Mouse (Mus musculus): ENCODE data around the gene Plppr3. TPM values are rescaled to one million over a fixed set of nuclear protein-coding genes. Genes with fewer than 3 reads are reported as not detected.

Gene Plppr3
- polyA plus RNA-seq, 1 experiment from 2014 or later = 6.2 TPM

DNA sequence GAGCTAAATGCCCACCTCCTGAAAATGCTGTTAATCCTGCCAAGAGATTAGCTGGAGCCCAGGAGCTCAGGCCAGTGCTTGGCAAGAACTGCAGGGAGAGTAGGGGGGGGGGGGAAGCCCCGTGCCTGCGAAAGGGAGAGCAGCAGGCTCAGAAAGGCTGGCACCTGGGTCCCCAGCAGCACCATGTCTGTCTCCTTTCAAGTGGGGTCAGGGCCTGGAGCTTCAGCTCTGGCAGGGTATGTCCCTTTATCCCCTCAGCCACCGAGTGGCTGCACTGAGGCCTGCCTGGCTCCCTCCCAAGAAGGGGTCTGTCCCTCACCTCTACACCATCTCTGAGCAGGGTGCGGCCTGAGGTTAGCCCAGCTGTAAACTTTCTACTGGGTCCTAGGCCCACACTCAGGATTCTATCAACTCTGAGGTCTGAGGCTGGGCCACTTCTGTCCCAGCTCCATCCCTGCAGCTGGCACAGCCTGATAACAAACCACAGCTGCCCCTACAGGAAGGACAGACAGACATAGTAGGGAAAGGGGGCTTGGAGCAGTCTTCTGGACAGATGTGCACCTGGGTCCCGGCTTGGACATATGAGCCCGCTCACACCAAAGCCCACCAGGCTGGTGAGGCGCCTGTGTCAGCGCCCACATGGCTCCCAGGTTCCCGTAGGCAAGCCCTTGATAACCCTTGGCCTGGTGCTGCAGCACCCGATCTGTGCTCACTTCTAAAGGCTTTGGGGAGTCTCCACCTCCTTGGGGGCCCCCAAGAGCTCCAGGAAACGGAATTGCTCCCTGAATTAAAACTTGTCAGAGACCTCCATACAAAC lies 39.9 kb upstream of the Plppr3 start:
- Histone ChIP-seq H3K9ac (ENCODE audit: low read depth, low read length) (no peak overlapping the region), H3K27ac (ENCODE audit: low read depth, low read length) (no peak overlapping the region), H3K4me1 (replicated peaks; ENCODE audit: control insufficient read depth, insufficient read depth, low read length) (0 out of 2 replicates have a peak, but pooled peaks cover 7% of the 10 kb centered on the region), H3K36me3 (ENCODE audit: control insufficient read depth, insufficient read depth) (peaks cover 7% of the 10 kb centered on the region), H3K4me3 (ENCODE audit: low read depth, low read length) (no peak overlapping the region), H3K4me2 (replicated peaks; ENCODE audit: low read depth) (0 out of 2 replicates have a peak overlapping the region, but pooled peaks have one; percentile 6), H3K9me3 (ENCODE audit: control insufficient read depth) (no peaks in the 10 kb centered on the region), H3K27me3 (replicated peaks; ENCODE audit: control insufficient read depth, insufficient read depth, low read length) (peaks cover 12% of the 10 kb centered on the region)
- no peak for TF ChIP-seq CTCF (IDR thresholded peaks at IDR 0.05; ENCODE audit: low read depth)
- whole genome bisulfite sequencing = 65% methylated on average over 9 of the region's 11 CpGs
- no peak for ATAC-seq

DNA sequence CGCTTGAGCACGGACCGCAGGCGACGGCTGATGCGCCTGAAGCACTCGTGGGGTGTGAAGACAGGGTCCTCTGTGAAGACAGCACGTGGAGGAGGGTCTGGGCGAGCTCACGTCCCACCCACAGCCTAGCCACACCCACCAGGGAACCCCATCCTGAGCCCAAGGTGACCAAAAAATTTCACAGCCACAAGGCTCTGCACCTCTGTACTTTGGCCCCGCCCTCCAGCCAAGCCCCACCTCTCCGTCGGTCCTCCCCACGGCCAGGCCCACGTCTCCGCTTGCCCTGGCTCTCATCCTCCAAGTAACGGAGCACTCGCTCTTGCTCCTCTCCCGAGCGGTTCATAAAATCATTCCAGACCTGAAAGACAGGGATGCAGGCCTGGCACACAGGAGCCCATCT lies 38.0 kb upstream of the Plppr3 start:
- no peak overlapping the region for H3K4me2 ChIP-seq (replicated peaks; ENCODE audit: low read depth)
- H3K4me1 ChIP-seq (replicated peaks; ENCODE audit: control insufficient read depth, insufficient read depth, low read length) = 0 out of 2 replicates have a peak, but pooled peaks cover 7% of the 10 kb centered on the region
- H3K9ac ChIP-seq (ENCODE audit: low read depth, low read length) = no peak overlapping the region
- peaks cover 7% of the 10 kb centered on the region for H3K36me3 ChIP-seq (ENCODE audit: control insufficient read depth, insufficient read depth)
- no peak overlapping the region for H3K4me3 ChIP-seq (ENCODE audit: low read depth, low read length)
- no peaks in the 10 kb centered on the region for H3K9me3 ChIP-seq (ENCODE audit: control insufficient read depth)
- no peak for ATAC-seq
- no peak overlapping the region for H3K27ac ChIP-seq (ENCODE audit: low read depth, low read length)
- no peak for TF ChIP-seq CTCF (IDR thresholded peaks at IDR 0.05; ENCODE audit: low read depth)
- 75% methylated on average over 20 of the region's 20 CpGs for WGBS
- H3K27me3 ChIP-seq (replicated peaks; ENCODE audit: control insufficient read depth, insufficient read depth, low read length) = no peaks in the 10 kb centered on the region

DNA sequence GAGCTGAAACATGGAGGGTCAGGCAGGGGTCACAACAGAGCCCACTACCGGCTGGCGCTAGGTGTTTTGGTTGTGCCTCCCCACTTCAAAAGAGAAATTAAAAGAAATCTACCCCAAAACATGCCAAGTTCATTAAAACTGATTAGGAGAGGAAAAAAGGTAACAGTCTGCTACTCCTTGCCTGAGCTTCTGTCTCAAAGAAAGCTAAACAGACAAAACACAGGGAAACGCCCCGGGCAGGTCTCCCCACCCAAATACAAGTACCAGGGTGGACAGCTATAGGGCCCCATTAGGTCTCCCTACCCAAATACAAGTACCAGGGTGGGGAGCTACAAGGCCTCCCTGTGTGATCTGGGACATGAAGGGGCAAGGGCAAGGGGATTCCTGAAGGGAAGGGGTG lies 36.1 kb upstream of the Plppr3 start, which contains the start of gene Gm26602:
Gene Gm26602, plus strand, starts transcription at position 301 of the 400 bp plus-strand sequence.
- Histone ChIP-seq H3K9ac (ENCODE audit: low read depth, low read length) (no peak within 1 kb of the TSS), H3K4me3 (ENCODE audit: low read depth, low read length) (no peak within 1 kb of the TSS), H3K27ac (ENCODE audit: low read depth, low read length) (peak within 1 kb of the TSS; percentile 71; the same call in 1 of the 2 replicates), H3K4me1 (replicated peaks; ENCODE audit: control insufficient read depth, insufficient read depth, low read length) (no peaks in the 10 kb centered on the region), H3K36me3 (ENCODE audit: control insufficient read depth, insufficient read depth) (peaks cover 21% of the 10 kb centered on the region), H3K4me2 (replicated peaks; ENCODE audit: low read depth) (no peak within 1 kb of the TSS), H3K9me3 (ENCODE audit: control insufficient read depth) (no peaks in the 10 kb centered on the region), H3K27me3 (replicated peaks; ENCODE audit: control insufficient read depth, insufficient read depth, low read length) (no peaks in the 10 kb centered on the region)
- no peak for TF ChIP-seq CTCF (IDR thresholded peaks at IDR 0.05; ENCODE audit: low read depth)
- ATAC-seq = no peak
- 100% methylated on average over 4 of the region's 4 CpGs for WGBS

DNA sequence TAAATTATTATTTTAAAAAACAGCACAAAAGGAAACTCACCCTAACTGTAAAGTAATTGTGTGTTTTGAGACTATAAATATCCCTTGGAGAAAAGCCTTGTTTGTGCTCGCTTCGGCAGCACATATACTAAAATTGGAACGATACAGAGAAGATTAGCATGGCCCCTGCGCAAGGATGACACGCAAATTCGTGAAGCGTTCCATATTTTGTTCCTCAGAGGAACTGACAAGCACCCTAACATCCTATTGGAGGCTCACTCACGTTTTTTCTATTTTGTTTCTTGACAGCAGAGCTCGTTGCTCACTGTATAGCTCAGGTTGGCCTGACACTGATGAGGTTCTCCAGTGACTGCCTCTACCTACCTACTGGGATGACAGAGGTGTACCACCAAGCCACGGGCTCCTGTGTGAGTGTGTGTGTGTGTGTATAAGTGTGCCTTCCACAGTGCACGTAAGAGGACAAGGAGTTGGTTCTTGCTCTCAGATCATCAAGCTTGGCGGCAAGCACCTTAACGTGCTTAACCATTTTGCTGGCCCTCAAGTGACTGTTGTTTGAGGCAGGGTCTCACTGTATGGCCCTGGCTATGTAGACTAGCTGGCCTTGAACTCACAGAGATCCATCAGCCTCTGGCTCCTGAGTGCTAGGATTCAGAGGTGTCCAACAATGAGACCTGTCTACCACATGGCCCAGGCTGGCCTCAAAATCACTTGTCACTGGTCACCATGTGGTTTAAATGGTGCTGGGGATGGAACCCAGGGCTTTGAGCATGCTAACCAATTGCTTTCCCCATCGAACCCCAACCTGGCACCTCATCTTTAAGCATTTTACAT lies 34.9 kb upstream of the Plppr3 start:
- TF ChIP-seq CTCF (IDR thresholded peaks at IDR 0.05; ENCODE audit: low read depth) = no peak
- no peaks in the 10 kb centered on the region for H3K27me3 ChIP-seq (replicated peaks; ENCODE audit: control insufficient read depth, insufficient read depth, low read length)
- peak overlapping the region; percentile 89 for H3K9ac ChIP-seq (ENCODE audit: low read depth, low read length)
- 25% methylated on average over 14 of the region's 14 CpGs for WGBS
- H3K4me2 ChIP-seq (replicated peaks; ENCODE audit: low read depth) = peak overlapping the region; percentile 60
- peaks cover 29% of the 10 kb centered on the region for H3K36me3 ChIP-seq (ENCODE audit: control insufficient read depth, insufficient read depth)
- no peaks in the 10 kb centered on the region for H3K9me3 ChIP-seq (ENCODE audit: control insufficient read depth)
- peak; percentile 16; the same call in 1 of the 2 replicates for ATAC-seq
- H3K4me1 ChIP-seq (replicated peaks; ENCODE audit: control insufficient read depth, insufficient read depth, low read length) = no peaks in the 10 kb centered on the region
- H3K27ac ChIP-seq (ENCODE audit: low read depth, low read length) = peak overlapping the region; percentile 96
- H3K4me3 ChIP-seq (ENCODE audit: low read depth, low read length) = peak overlapping the region; percentile 82

DNA sequence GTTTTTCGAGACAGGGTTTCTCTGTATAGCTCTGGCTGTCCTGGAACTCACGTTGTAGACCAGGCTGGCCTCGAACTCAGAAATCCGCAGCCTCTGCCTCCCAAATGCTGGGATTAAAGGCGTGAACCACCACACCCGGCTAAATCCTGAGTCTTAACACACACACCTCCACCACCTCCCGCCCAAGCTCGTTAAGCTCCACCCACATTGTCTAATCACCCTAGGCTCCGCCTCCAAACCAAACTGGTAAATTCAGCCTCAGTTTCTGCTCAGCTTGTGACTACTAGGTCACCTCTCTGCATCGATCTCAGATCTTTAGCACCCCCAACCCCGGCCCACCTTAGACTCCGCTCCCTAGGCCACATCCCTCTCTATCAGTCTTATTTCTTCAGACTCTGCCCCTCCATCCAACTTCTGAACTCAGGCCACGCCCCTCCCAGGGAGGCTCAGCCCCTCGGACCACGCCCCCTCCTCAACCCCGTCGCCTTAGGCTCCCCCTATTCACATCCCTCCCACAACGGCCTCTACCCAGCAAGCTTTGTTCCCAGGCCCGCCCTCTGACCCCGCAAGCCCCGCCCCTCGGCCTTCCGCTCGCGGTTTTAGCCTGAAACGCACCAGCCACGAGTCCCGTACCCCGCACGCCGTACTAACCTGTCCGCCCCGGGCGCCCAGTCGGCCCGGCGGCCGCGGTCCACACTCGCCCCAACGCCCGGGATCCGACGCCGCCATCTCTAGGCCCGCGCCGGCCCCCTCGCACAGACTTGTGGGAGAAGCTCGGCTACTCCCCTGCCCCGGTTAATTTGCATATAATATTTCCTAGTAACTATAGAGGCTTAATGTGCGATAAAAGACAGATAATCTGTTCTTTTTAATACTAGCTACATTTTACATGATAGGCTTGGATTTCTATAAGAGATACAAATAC lies 34.0 kb upstream of the Plppr3 start, which contains the start of gene Med16:
Gene Med16, minus strand, starts transcription at position 757 of the 925 bp plus-strand sequence.
- Histone ChIP-seq H3K4me1 (replicated peaks; ENCODE audit: control insufficient read depth, insufficient read depth, low read length) (no peaks in the 10 kb centered on the region), H3K27ac (ENCODE audit: low read depth, low read length) (peak within 1 kb of the TSS; percentile 96), H3K27me3 (replicated peaks; ENCODE audit: control insufficient read depth, insufficient read depth, low read length) (no peaks in the 10 kb centered on the region), H3K4me2 (replicated peaks; ENCODE audit: low read depth) (peak within 1 kb of the TSS; percentile 60), H3K9me3 (ENCODE audit: control insufficient read depth) (no peaks in the 10 kb centered on the region), H3K9ac (ENCODE audit: low read depth, low read length) (peak within 1 kb of the TSS; percentile 89), H3K36me3 (ENCODE audit: control insufficient read depth, insufficient read depth) (peaks cover 34% of the 10 kb centered on the region), H3K4me3 (ENCODE audit: low read depth, low read length) (peak within 1 kb of the TSS; percentile 82)
- peak; percentile 97 for ATAC-seq
- WGBS = 1% methylated on average over 52 of the region's 52 CpGs
- TF ChIP-seq CTCF (IDR thresholded peaks at IDR 0.05; ENCODE audit: low read depth) = no peak

All from intestine, postnatal 0 days (tissue).